Mouse (Mus musculus) midbrain, embryonic 11.5 days (tissue): ENCODE results near the gene Morn2. TPM values are rescaled to one million over a fixed set of nuclear protein-coding genes. Genes with fewer than 3 reads are reported as not detected.

Source experiments
- ATAC-seq: fragments of 200-750 bp; cut with Nextera tagmentation; 2 replicates; pipeline ENCODE4 v1.8.0; 2017; ENCODE audit warnings: moderate TSS enrichment, moderate library complexity; ENCODE audit not compliant: low FRiP score
- DNase-seq: peaks from one replicate; pipeline ENCODE4 v3.0.0; 2015; ENCODE audit warnings: low spot score; ENCODE audit errors: missing footprints
- H3K27ac ChIP-seq: fragments of 300-500 bp; sonication (generic); 2 replicates; pipeline ENCODE4 v1.5.1; 2014; ENCODE audit warnings: low read depth, low read length
- H3K27me3 ChIP-seq: fragments of 300-500 bp; sonication (generic); 2 replicates; pipeline ENCODE4 v1.6.1; 2014; ENCODE audit warnings: mild to moderate bottlenecking, low read length, moderate library complexity, mixed read lengths; ENCODE audit not compliant: control insufficient read depth, insufficient read depth
- H3K36me3 ChIP-seq: fragments of 300-500 bp; sonication (generic); 2 replicates; pipeline ENCODE4 v1.6.1; 2014; ENCODE audit warnings: mild to moderate bottlenecking, low read length, moderate library complexity, mixed read lengths; ENCODE audit not compliant: control insufficient read depth, insufficient read depth
- H3K4me1 ChIP-seq: fragments of 300-500 bp; sonication (generic); 2 replicates; pipeline ENCODE4 v1.6.1; 2014; ENCODE audit warnings: low read length; ENCODE audit not compliant: control insufficient read depth, insufficient read depth
- H3K4me2 ChIP-seq: fragments of 300-500 bp; sonication (generic); 2 replicates; pipeline ENCODE4 v1.6.1; 2014; ENCODE audit warnings: mild to moderate bottlenecking, moderate library complexity
- H3K4me3 ChIP-seq: fragments of 300-500 bp; sonication (generic); 2 replicates; pipeline ENCODE4 v1.5.1; 2014; ENCODE audit warnings: low read depth, low read length
- H3K9ac ChIP-seq: fragments of 300-500 bp; sonication (generic); 2 replicates; pipeline ENCODE4 v1.6.1; 2014; ENCODE audit warnings: low read length
- H3K9me3 ChIP-seq: fragments of 300-500 bp; sonication (generic); 2 replicates; pipeline ENCODE4 v1.6.1; 2016; ENCODE audit warnings: low read length; ENCODE audit not compliant: control insufficient read depth
- WGBS: fragments of 180-500 bp; shearing (Covaris S2); extraction: QIAGEN DNeasy Blood & Tissue Kit; methylation state at CpG from one replicate; pipeline ENCODE4 v1.1.7; 2014; 5-methylcytosine and 5-hydroxymethylcytosine counted together
- polyA plus RNA-seq: library from polyadenylated mRNA; unstranded; fragments of >200 nt; fragmentation: Nextera tagmentation; extraction: Ambion mirVana; gene quantifications from 2 replicates; pipeline ENCODE4 v1.2.1, GENCODE M21; 2014

Gene Morn2
- polyA plus RNA-seq, 1 experiment from 2014 or later = 44.6 TPM

DNA sequence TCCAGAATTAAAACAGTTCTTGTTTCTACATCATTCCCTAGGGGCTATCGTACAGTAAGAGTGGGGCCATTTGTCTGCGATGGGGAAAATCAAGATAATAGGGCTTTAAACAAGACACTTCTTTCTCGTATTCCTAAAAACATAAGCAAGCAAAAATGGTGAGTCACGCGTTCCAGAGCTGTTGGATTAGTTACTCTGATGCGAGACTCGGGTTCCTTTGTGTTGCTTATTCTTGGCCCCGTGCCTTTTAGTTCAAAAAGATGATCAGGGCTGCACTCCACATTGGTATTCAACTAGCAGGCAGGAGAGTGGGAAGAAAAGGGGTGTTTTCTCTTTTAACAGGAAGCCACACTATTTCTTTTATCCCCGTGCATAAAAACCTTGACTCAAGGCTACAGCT is 21.8 kb downstream of the Morn2 start:
- Histone ChIP-seq H3K27ac (no peak overlapping the region), H3K4me3 (no peak overlapping the region)
- no peak for ATAC-seq

DNA sequence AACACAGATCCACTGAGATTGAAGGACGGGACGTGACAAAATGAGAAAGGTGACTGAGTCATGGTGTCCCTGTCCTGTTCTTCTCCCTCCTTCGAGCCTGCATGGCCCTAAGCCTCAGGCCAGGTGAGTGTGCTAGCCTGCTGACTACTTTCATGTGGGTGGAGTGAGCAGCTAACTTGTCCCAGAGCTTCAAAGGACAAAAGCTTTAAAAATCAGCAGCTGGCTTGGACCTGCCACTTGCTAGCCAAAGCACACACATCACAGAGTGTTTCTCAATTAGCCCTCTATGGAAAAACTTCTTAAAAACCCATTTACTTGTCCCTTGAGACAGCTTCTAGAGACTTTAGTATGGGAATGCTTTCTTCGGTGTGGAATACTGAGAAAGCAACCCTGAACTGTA is 22.4 kb downstream of the Morn2 start:
- no peaks in the 10 kb centered on the region for H3K27me3 ChIP-seq
- H3K9me3 ChIP-seq = no peaks in the 10 kb centered on the region
- no peaks in the 10 kb centered on the region for H3K36me3 ChIP-seq
- H3K27ac ChIP-seq = no peak overlapping the region
- H3K4me3 ChIP-seq = no peak overlapping the region
- no peak overlapping the region for H3K4me2 ChIP-seq
- no peak for ATAC-seq
- no peak for DNase-seq
- 82% methylated on average over 4 of the region's 4 CpGs for WGBS
- H3K9ac ChIP-seq = no peak overlapping the region
- no peaks in the 10 kb centered on the region for H3K4me1 ChIP-seq

More for the DNA sequence above, 21.8 kb downstream of the Morn2 start:
- WGBS = 76% methylated on average over 9 of the region's 9 CpGs
- Histone ChIP-seq H3K9me3 (no peaks in the 10 kb centered on the region), H3K4me2 (no peak overlapping the region), H3K27me3 (no peaks in the 10 kb centered on the region), H3K9ac (no peak overlapping the region), H3K4me1 (no peaks in the 10 kb centered on the region), H3K36me3 (no peaks in the 10 kb centered on the region)
- DNase-seq = no peak

DNA sequence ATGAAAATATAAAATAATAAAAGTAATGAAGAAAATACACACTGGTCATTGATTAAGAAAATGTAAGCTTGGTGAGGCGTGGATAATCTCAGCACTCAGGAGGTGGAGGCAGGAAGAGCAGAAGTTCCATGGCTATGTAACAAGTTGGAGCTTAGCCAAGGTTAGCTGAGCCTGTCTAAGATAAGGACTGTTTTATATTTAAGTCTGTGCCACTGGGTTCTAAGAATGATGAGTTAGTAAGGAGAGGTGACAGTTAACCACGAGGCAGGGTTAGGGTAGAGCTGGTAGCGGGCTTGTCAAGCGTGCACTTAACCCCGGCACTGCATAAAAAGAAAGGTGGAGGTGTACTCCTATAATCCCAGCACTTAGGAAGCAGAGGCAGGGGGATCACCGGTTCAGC is 32.2 kb downstream of the Morn2 start:
- no peaks in the 10 kb centered on the region for H3K4me1 ChIP-seq
- H3K4me2 ChIP-seq = no peak overlapping the region
- ATAC-seq (no peak), DNase-seq (no peak)
- no peaks in the 10 kb centered on the region for H3K27me3 ChIP-seq
- H3K36me3 ChIP-seq = no peaks in the 10 kb centered on the region
- H3K9ac ChIP-seq = no peak overlapping the region
- no peak overlapping the region for H3K4me3 ChIP-seq
- no peak overlapping the region for H3K27ac ChIP-seq
- 87% methylated on average over 6 of the region's 6 CpGs for whole genome bisulfite sequencing
- H3K9me3 ChIP-seq = no peaks in the 10 kb centered on the region

DNA sequence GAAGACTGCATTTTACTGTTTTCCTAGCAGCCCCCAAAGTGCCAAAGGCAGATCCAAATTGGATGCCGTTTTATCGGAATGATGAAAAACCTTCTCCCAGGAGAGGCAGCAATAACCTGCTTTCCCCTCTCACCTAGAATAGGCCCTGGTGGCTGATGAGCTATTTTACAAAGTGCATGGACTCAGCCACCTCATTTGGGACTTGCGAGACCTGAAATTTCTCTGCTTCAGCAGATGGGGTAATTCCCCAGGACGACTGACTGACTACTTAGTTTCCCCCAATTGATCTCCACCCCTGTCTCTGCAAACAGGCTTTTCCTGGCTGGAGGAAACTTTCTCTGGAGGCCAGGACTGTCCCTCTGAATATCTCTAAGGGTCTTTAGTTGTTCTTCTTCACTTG is 33.0 kb downstream of the Morn2 start:
- H3K9ac ChIP-seq = no peak overlapping the region
- no peak for DNase-seq
- no peak overlapping the region for H3K27ac ChIP-seq
- H3K27me3 ChIP-seq = no peaks in the 10 kb centered on the region
- H3K4me2 ChIP-seq = no peak overlapping the region
- no peaks in the 10 kb centered on the region for H3K9me3 ChIP-seq
- WGBS = 75% methylated on average over 4 of the region's 4 CpGs
- ATAC-seq = no peak
- no peaks in the 10 kb centered on the region for H3K36me3 ChIP-seq
- H3K4me3 ChIP-seq = no peak overlapping the region
- H3K4me1 ChIP-seq = no peaks in the 10 kb centered on the region

DNA sequence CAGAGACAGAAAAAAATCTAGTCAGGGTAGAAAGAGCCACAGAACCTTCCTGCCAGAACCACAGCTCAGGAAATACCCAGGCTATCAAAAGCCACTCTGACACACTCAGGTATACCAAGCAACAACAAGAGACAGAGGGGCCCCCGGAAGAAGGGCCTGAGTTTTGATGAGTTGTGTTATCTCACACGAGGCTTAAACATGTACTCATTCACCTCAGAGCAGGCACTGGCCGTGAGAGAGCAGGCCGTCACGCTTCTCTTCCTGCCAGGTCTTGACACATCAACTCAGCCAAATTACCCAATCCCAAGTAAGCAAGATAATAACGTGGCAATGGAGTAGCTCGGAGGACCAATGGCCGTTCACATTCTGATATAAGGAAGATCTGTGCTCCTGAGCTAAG is 33.7 kb downstream of the Morn2 start:
- Histone ChIP-seq H3K27ac (no peak overlapping the region), H3K9me3 (no peaks in the 10 kb centered on the region), H3K27me3 (no peaks in the 10 kb centered on the region), H3K36me3 (no peaks in the 10 kb centered on the region), H3K4me1 (no peaks in the 10 kb centered on the region), H3K9ac (no peak overlapping the region), H3K4me3 (no peak overlapping the region), H3K4me2 (no peak overlapping the region)
- WGBS = 79% methylated on average over 8 of the region's 8 CpGs
- ATAC-seq (no peak), DNase-seq (no peak)

DNA sequence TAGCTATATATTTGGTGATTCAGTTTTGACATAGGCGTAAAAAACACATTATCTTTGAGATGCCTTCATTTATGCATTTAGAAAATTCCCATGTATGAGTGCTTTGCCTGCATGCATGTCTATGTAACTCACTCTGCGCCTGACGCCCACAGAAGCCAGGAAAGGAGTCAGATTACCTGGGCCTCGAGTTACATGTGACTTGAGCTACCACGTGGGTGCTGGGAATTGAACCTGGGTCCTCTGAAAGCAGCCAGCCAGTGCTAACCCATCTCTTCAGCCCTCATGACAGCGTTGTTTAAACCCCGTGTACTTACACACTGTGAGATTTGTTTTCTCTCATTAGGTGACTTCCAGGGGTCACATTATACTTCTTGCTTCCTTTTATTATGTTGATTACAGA is 34.5 kb downstream of the Morn2 start:
- no peaks in the 10 kb centered on the region for H3K27me3 ChIP-seq
- ATAC-seq (no peak), DNase-seq (no peak)
- no peaks in the 10 kb centered on the region for H3K4me1 ChIP-seq
- 87% methylated on average over 7 of the region's 7 CpGs for WGBS
- no peak overlapping the region for H3K4me2 ChIP-seq
- H3K27ac ChIP-seq = no peak overlapping the region
- no peak overlapping the region for H3K9ac ChIP-seq
- no peaks in the 10 kb centered on the region for H3K9me3 ChIP-seq
- H3K4me3 ChIP-seq = no peak overlapping the region
- H3K36me3 ChIP-seq = no peaks in the 10 kb centered on the region

DNA sequence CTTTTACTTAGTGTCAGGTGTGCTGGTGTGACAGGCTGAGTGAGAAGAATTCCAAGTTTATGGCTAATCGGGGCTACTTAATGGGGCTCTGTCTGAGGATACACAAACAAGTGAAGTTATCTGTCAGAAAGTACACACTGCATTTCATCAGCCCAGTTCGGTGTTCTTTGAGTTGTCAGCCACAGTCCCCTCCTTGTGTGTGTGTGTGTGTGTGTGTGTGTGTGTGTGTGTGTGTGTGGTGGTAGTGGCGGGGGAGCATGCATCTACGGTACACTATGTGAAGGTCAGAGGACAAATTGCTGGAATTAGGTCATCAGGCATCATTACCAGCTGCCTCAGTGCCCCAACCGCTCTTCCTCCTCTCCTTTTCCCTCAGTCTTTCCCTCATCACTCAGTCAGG is 35.5 kb downstream of the Morn2 start:
- H3K36me3 ChIP-seq = no peaks in the 10 kb centered on the region
- ATAC-seq (no peak), DNase-seq (no peak)
- H3K4me1 ChIP-seq = no peaks in the 10 kb centered on the region
- H3K9me3 ChIP-seq = no peaks in the 10 kb centered on the region
- no peak overlapping the region for H3K4me2 ChIP-seq
- no peaks in the 10 kb centered on the region for H3K27me3 ChIP-seq
- no peak overlapping the region for H3K27ac ChIP-seq
- no peak overlapping the region for H3K4me3 ChIP-seq
- no peak overlapping the region for H3K9ac ChIP-seq
- whole genome bisulfite sequencing = 93% methylated on average over 5 of the region's 5 CpGs

DNA sequence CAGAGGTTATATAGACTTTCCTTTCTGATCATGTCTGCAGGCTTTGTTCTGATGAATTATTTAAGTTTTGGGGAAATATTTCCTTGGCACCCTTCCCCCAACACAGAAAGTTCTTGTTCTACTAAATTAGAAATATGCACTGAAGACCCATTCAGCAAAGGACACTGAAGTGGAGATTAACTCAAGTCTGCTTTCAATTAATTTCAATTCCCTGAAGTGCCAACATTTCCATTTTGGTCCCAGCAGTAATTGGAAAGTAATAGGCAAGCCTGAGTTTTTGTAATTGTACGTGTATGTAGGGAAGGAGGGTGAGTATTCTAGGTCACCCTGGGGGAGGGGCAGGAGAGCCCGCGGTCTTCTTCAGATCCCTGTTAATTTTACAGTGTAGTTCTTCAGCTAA is 36.4 kb downstream of the Morn2 start:
- Histone ChIP-seq H3K4me2 (no peak overlapping the region), H3K4me3 (no peak overlapping the region), H3K9ac (no peak overlapping the region), H3K9me3 (no peaks in the 10 kb centered on the region), H3K27ac (no peak overlapping the region), H3K36me3 (no peaks in the 10 kb centered on the region), H3K27me3 (no peaks in the 10 kb centered on the region), H3K4me1 (no peaks in the 10 kb centered on the region)
- ATAC-seq (no peak), DNase-seq (no peak)
- 91% methylated on average over 3 of the region's 3 CpGs for WGBS

DNA sequence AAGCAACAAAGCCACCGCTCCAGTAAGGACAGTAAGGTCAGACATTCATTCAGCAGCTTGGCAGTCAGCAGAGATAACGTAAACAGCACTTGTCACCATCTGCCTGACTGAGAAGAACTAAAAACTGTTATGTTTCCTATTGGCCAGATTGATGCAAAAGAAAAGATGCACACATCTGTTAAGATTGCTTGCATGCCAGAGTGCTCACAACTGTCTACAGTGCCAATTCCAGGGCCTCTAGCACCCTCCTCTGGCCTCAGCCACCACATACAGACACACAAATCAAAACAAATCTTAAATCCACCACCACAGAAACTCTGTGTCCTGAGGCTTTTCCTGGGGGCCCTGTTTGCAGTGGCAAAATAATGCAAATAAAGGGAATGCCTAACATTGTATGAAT is 42.4 kb downstream of the Morn2 start:
- Histone ChIP-seq H3K9ac (no peak overlapping the region), H3K36me3 (no peaks in the 10 kb centered on the region), H3K9me3 (no peaks in the 10 kb centered on the region), H3K27ac (no peak overlapping the region), H3K4me2 (no peak overlapping the region), H3K4me1 (no peaks in the 10 kb centered on the region), H3K4me3 (no peak overlapping the region), H3K27me3 (no peaks in the 10 kb centered on the region)
- ATAC-seq = no peak
- DNase-seq = no peak
- WGBS = 89% methylated on average over 2 of the region's 2 CpGs

DNA sequence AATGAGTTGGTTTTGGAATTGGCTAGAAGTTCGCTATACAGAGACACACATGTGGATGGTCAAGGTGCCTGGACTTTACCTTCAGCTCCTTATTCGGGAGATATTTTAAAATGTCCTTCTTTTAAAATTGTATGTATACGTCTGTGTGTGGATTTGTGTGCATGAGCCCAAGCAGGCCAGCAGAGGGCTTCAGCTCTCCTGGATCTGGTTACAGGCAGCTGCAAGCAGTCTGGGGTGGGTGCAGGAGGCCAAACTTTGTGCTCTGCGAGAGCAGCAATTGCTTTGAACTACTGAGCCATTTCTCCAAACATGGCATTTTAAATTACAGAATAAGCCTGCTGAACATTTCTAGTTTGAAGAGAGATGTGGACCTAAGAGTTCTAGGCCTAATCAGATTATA is 55.3 kb downstream of the Morn2 start:
- Histone ChIP-seq H3K27ac (no peak overlapping the region), H3K36me3 (no peaks in the 10 kb centered on the region), H3K4me3 (no peak overlapping the region), H3K27me3 (no peaks in the 10 kb centered on the region), H3K4me2 (no peak overlapping the region), H3K4me1 (no peaks in the 10 kb centered on the region), H3K9me3 (no peaks in the 10 kb centered on the region), H3K9ac (no peak overlapping the region)
- WGBS = 85% methylated on average over 4 of the region's 4 CpGs
- no peak for ATAC-seq
- DNase-seq = no peak
